Mouse (Mus musculus): ENCODE measurements at regions not wholly inside any gene's neighbourhood (a gene's known extent, or its start where the extent isn't known, plus 50 kb on each side); places are given as distances from the start of the nearest gene placed in this dataset.

GRCm38 (mm10) chr14:25128160-25128547 is 330.8 kb upstream of the Zmiz1 start:
- H3K36me3 ChIP-seq (ENCODE audit: control insufficient read depth, insufficient read depth, low read length), result no peaks in the 10 kb centered on the region
- no peak overlapping the region for H3K27ac ChIP-seq (ENCODE audit: low read depth)
- DNase-seq (ENCODE audit: low spot score), result no peak
- H3K9me3 ChIP-seq (ENCODE audit: control insufficient read depth, low read length), result no peaks in the 10 kb centered on the region
- no peaks in the 10 kb centered on the region for H3K27me3 ChIP-seq (replicated peaks; ENCODE audit: control insufficient read depth, insufficient read depth, low read length)
- H3K4me1 ChIP-seq (replicated peaks; ENCODE audit: control insufficient read depth, insufficient read depth, low read length), result peaks cover 1% of the 10 kb centered on the region; the same call in 1 of the 2 replicates
- 75% methylated on average over 6 of the region's 6 CpGs for WGBS
- no peak overlapping the region for H3K9ac ChIP-seq (ENCODE audit: low read length)
- H3K4me3 ChIP-seq (ENCODE audit: low read depth, low read length), result no peak overlapping the region
- H3K4me2 ChIP-seq (ENCODE audit: low read length), result no peak overlapping the region
- ATAC-seq (replicated peaks; ENCODE audit: low FRiP score, low TSS enrichment, low read depth), result no peak

- Histone ChIP-seq H3K9me3 (ENCODE audit: control insufficient read depth, low read length) (peaks cover 3% of the 10 kb centered on the region), H3K36me3 (ENCODE audit: control insufficient read depth, insufficient read depth, low read length) (no peaks in the 10 kb centered on the region), H3K4me1 (replicated peaks; ENCODE audit: control insufficient read depth, insufficient read depth, low read length) (peaks cover 13% of the 10 kb centered on the region), H3K27ac (ENCODE audit: low read depth) (no peak overlapping the region), H3K9ac (ENCODE audit: low read length) (no peak overlapping the region), H3K27me3 (replicated peaks; ENCODE audit: control insufficient read depth, insufficient read depth, low read length) (no peaks in the 10 kb centered on the region), H3K4me3 (ENCODE audit: low read depth, low read length) (no peak overlapping the region), H3K4me2 (ENCODE audit: low read length) (no peak overlapping the region)
- 68% methylated on average over 3 of the region's 3 CpGs for WGBS
- DNase-seq (ENCODE audit: low spot score), result no peak
- ATAC-seq (replicated peaks; ENCODE audit: low FRiP score, low TSS enrichment, low read depth), result no peak
Measured at GRCm38 (mm10) chr14:25135371-25135770, 323.6 kb upstream of the Zmiz1 start.

- H3K4me1 ChIP-seq (replicated peaks; ENCODE audit: control insufficient read depth, insufficient read depth, low read length), result peaks cover 13% of the 10 kb centered on the region
- no peak overlapping the region for H3K4me2 ChIP-seq (ENCODE audit: low read length)
- ATAC-seq (replicated peaks; ENCODE audit: low FRiP score, low TSS enrichment, low read depth), result no peak
- 82% methylated on average over 8 of the region's 8 CpGs for WGBS
- H3K36me3 ChIP-seq (ENCODE audit: control insufficient read depth, insufficient read depth, low read length), result no peaks in the 10 kb centered on the region
- H3K27ac ChIP-seq (ENCODE audit: low read depth), result no peak overlapping the region
- H3K4me3 ChIP-seq (ENCODE audit: low read depth, low read length), result no peak overlapping the region
- no peak overlapping the region for H3K9ac ChIP-seq (ENCODE audit: low read length)
- H3K27me3 ChIP-seq (replicated peaks; ENCODE audit: control insufficient read depth, insufficient read depth, low read length), result no peaks in the 10 kb centered on the region
- DNase-seq (ENCODE audit: low spot score), result no peak
- H3K9me3 ChIP-seq (ENCODE audit: control insufficient read depth, low read length), result peaks cover 3% of the 10 kb centered on the region
Measured at GRCm38 (mm10) chr14:25137312-25137711, 321.7 kb upstream of the Zmiz1 start.

- Histone ChIP-seq H3K4me2 (ENCODE audit: low read length) (no peak overlapping the region), H3K4me3 (ENCODE audit: low read depth, low read length) (no peak overlapping the region), H3K27ac (ENCODE audit: low read depth) (0 out of 2 replicates have a peak overlapping the region, but pooled peaks have one; percentile 3), H3K9me3 (ENCODE audit: control insufficient read depth, low read length) (peaks cover 3% of the 10 kb centered on the region), H3K9ac (ENCODE audit: low read length) (no peak overlapping the region), H3K4me1 (replicated peaks; ENCODE audit: control insufficient read depth, insufficient read depth, low read length) (peaks cover 13% of the 10 kb centered on the region), H3K27me3 (replicated peaks; ENCODE audit: control insufficient read depth, insufficient read depth, low read length) (no peaks in the 10 kb centered on the region), H3K36me3 (ENCODE audit: control insufficient read depth, insufficient read depth, low read length) (no peaks in the 10 kb centered on the region)
- DNase-seq (ENCODE audit: low spot score) (no peak), ATAC-seq (replicated peaks; ENCODE audit: low FRiP score, low TSS enrichment, low read depth) (no peak)
- WGBS, result 56% methylated on average over 3 of the region's 3 CpGs
Measured at GRCm38 (mm10) chr14:25138485-25138884, 320.5 kb upstream of the Zmiz1 start.

GRCm38 (mm10) chr14:25141933-25142332 is 317.1 kb upstream of the Zmiz1 start:
- no peak overlapping the region for H3K9ac ChIP-seq (ENCODE audit: low read length)
- DNase-seq (ENCODE audit: low spot score) (no peak), ATAC-seq (replicated peaks; ENCODE audit: low FRiP score, low TSS enrichment, low read depth) (no peak)
- no peak overlapping the region for H3K4me2 ChIP-seq (ENCODE audit: low read length)
- H3K36me3 ChIP-seq (ENCODE audit: control insufficient read depth, insufficient read depth, low read length), result no peaks in the 10 kb centered on the region
- no peak overlapping the region for H3K27ac ChIP-seq (ENCODE audit: low read depth)
- 41% methylated on average over 9 of the region's 9 CpGs for WGBS
- peaks cover 13% of the 10 kb centered on the region for H3K4me1 ChIP-seq (replicated peaks; ENCODE audit: control insufficient read depth, insufficient read depth, low read length)
- no peaks in the 10 kb centered on the region for H3K27me3 ChIP-seq (replicated peaks; ENCODE audit: control insufficient read depth, insufficient read depth, low read length)
- H3K9me3 ChIP-seq (ENCODE audit: control insufficient read depth, low read length), result no peaks in the 10 kb centered on the region
- H3K4me3 ChIP-seq (ENCODE audit: low read depth, low read length), result no peak overlapping the region

- Histone ChIP-seq H3K36me3 (ENCODE audit: control insufficient read depth, insufficient read depth, low read length) (no peaks in the 10 kb centered on the region), H3K27me3 (replicated peaks; ENCODE audit: control insufficient read depth, insufficient read depth, low read length) (no peaks in the 10 kb centered on the region), H3K9ac (ENCODE audit: low read length) (no peak overlapping the region), H3K27ac (ENCODE audit: low read depth) (no peak overlapping the region), H3K4me1 (replicated peaks; ENCODE audit: control insufficient read depth, insufficient read depth, low read length) (peaks cover 9% of the 10 kb centered on the region), H3K4me2 (ENCODE audit: low read length) (no peak overlapping the region), H3K9me3 (ENCODE audit: control insufficient read depth, low read length) (no peaks in the 10 kb centered on the region), H3K4me3 (ENCODE audit: low read depth, low read length) (no peak overlapping the region)
- no peak for DNase-seq (ENCODE audit: low spot score)
- 93% methylated on average over 4 of the region's 4 CpGs for WGBS
- ATAC-seq (replicated peaks; ENCODE audit: low FRiP score, low TSS enrichment, low read depth), result no peak
Measured at GRCm38 (mm10) chr14:25143051-25143450, 315.9 kb upstream of the Zmiz1 start.

- no peaks in the 10 kb centered on the region for H3K36me3 ChIP-seq (ENCODE audit: control insufficient read depth, insufficient read depth, low read length)
- WGBS, result 93% methylated on average over 2 of the region's 2 CpGs
Measured at GRCm38 (mm10) chr14:25147731-25148130, 311.3 kb upstream of the Zmiz1 start.

GRCm38 (mm10) chr14:25150968-25151367 is 308.0 kb upstream of the Zmiz1 start:
- DNase-seq (ENCODE audit: low spot score), result no peak
- Histone ChIP-seq H3K27me3 (replicated peaks; ENCODE audit: control insufficient read depth, insufficient read depth, low read length) (no peaks in the 10 kb centered on the region), H3K4me3 (ENCODE audit: low read depth, low read length) (no peak overlapping the region), H3K9me3 (ENCODE audit: control insufficient read depth, low read length) (no peaks in the 10 kb centered on the region), H3K4me2 (ENCODE audit: low read length) (no peak overlapping the region), H3K27ac (ENCODE audit: low read depth) (no peak overlapping the region), H3K36me3 (ENCODE audit: control insufficient read depth, insufficient read depth, low read length) (no peaks in the 10 kb centered on the region), H3K9ac (ENCODE audit: low read length) (no peak overlapping the region), H3K4me1 (replicated peaks; ENCODE audit: control insufficient read depth, insufficient read depth, low read length) (peaks cover 10% of the 10 kb centered on the region)
- 87% methylated on average over 1 of the region's 1 CpGs for WGBS
- ATAC-seq (replicated peaks; ENCODE audit: low FRiP score, low TSS enrichment, low read depth), result no peak

More at GRCm38 (mm10) chr14:25147731-25148130, 311.3 kb upstream of the Zmiz1 start:
- ATAC-seq (replicated peaks; ENCODE audit: low FRiP score, low TSS enrichment, low read depth), result no peak
- no peak for DNase-seq (ENCODE audit: low spot score)
- Histone ChIP-seq H3K9me3 (ENCODE audit: control insufficient read depth, low read length) (no peaks in the 10 kb centered on the region), H3K27ac (ENCODE audit: low read depth) (no peak overlapping the region), H3K4me1 (replicated peaks; ENCODE audit: control insufficient read depth, insufficient read depth, low read length) (peaks cover 6% of the 10 kb centered on the region; the same call in 1 of the 2 replicates), H3K4me2 (ENCODE audit: low read length) (no peak overlapping the region), H3K4me3 (ENCODE audit: low read depth, low read length) (no peak overlapping the region), H3K27me3 (replicated peaks; ENCODE audit: control insufficient read depth, insufficient read depth, low read length) (no peaks in the 10 kb centered on the region), H3K9ac (ENCODE audit: low read length) (no peak overlapping the region)

- Histone ChIP-seq H3K9ac (ENCODE audit: low read length) (no peak overlapping the region), H3K4me3 (ENCODE audit: low read depth, low read length) (no peak overlapping the region), H3K9me3 (ENCODE audit: control insufficient read depth, low read length) (no peaks in the 10 kb centered on the region), H3K36me3 (ENCODE audit: control insufficient read depth, insufficient read depth, low read length) (no peaks in the 10 kb centered on the region), H3K4me2 (ENCODE audit: low read length) (no peak overlapping the region), H3K4me1 (replicated peaks; ENCODE audit: control insufficient read depth, insufficient read depth, low read length) (peaks cover 10% of the 10 kb centered on the region), H3K27ac (ENCODE audit: low read depth) (no peak overlapping the region), H3K27me3 (replicated peaks; ENCODE audit: control insufficient read depth, insufficient read depth, low read length) (no peaks in the 10 kb centered on the region)
- no peak for DNase-seq (ENCODE audit: low spot score)
- no peak for ATAC-seq (replicated peaks; ENCODE audit: low FRiP score, low TSS enrichment, low read depth)
- 63% methylated on average over 2 of the region's 2 CpGs for WGBS
Measured at GRCm38 (mm10) chr14:25151485-25151884, 307.5 kb upstream of the Zmiz1 start.

Measured in intestine, embryonic 14.5 days (tissue).